Mouse (Mus musculus) stomach, postnatal 0 days (tissue): ENCODE results near the gene Gm9970.

Source experiments
- CTCF ChIP-seq: IDR thresholded peaks from 2 replicates; pipeline ENCODE4 v1.5.1; 2016; ENCODE audit warnings: antibody characterized with exemption, low read depth, mild to moderate bottlenecking, moderate library complexity
- EP300 ChIP-seq: optimal IDR thresholded peaks from 2 replicates; pipeline ENCODE3; 2016; ENCODE audit warnings: antibody characterized with exemption

GRCm38 (mm10) chr5:31199321-31199892 lies 41.6 kb downstream of the Gm9970 start:
- TF ChIP-seq EP300 (no peak), CTCF (no peak)
